Mouse (Mus musculus) MEL (cell line): ENCODE results near the gene Ruvbl2. TPM values are rescaled to one million over a fixed set of nuclear protein-coding genes. Genes with fewer than 3 reads are reported as not detected.

Source experiments
- DNase-seq: peaks from one replicate; pipeline ENCODE4 v3.0.0; 2011; ENCODE audit warnings: low read depth, low spot score
- H3K27ac ChIP-seq: 2 replicates; pipeline ENCODE4 v1.5.1; 2012; ENCODE audit warnings: low read depth, mild to moderate bottlenecking, control low read depth, low read length, moderate library complexity; ENCODE audit not compliant: control insufficient read depth
- H3K27me3 ChIP-seq, 2 experiments: fragments of 150-350 bp in 1 of 2; sonication (generic) in 1 of 2; 2 replicates each; pipeline ENCODE4 v1.6.1; 2012; ENCODE audit warnings: low read length in 2 of 2, mild to moderate bottlenecking in 2 of 2, improper control_type of control experiment in 1 of 2, moderate library complexity in 1 of 2; ENCODE audit not compliant: insufficient read depth in 2 of 2, control insufficient read depth in 1 of 2
- H3K36me3 ChIP-seq, 2 experiments: 2 replicates each; pipeline ENCODE4 v1.6.1; 2012 to 2014; ENCODE audit warnings: low read length in 2 of 2, improper control_type of control experiment in 1 of 2, inconsistent platforms in 1 of 2, mild to moderate bottlenecking in 1 of 2; ENCODE audit not compliant: insufficient read depth in 2 of 2, control insufficient read depth in 1 of 2
- H3K4me1 ChIP-seq, 2 experiments: fragments of 150-350 bp in 1 of 2; sonication (generic) in 1 of 2; 2 replicates each; pipeline ENCODE4 v1.6.1; 2012; ENCODE audit warnings: low read length in 2 of 2, improper control_type of control experiment in 1 of 2, mild to moderate bottlenecking in 1 of 2; ENCODE audit not compliant: insufficient read depth in 2 of 2, control insufficient read depth in 1 of 2
- H3K4me3 ChIP-seq, 2 experiments: fragments of 150-350 bp in 1 of 2; sonication (generic) in 1 of 2; 2 replicates each; pipeline ENCODE4 v1.5.1; 2012; ENCODE audit warnings: low read depth in 2 of 2, low read length in 2 of 2, mild to moderate bottlenecking in 2 of 2, moderate library complexity in 2 of 2, control low read depth in 1 of 2, improper control_type of control experiment in 1 of 2; ENCODE audit not compliant: control insufficient read depth in 1 of 2, insufficient read depth in 1 of 2
- H3K79me2 ChIP-seq: 2 replicates; pipeline ENCODE4 v1.6.1; 2012; ENCODE audit warnings: mild to moderate bottlenecking, low read length, moderate library complexity; ENCODE audit not compliant: control insufficient read depth, poor library complexity, insufficient read depth
- H3K9ac ChIP-seq: 2 replicates; pipeline ENCODE4 v1.6.1; 2012; ENCODE audit warnings: low read depth, mild to moderate bottlenecking, control low read depth, low read length, moderate library complexity; ENCODE audit not compliant: control insufficient read depth, poor library complexity, severe bottlenecking
- H3K9me3 ChIP-seq: fragments of 150-350 bp; sonication (generic); replicated peaks from 2 replicates; pipeline ENCODE4 v1.6.1; 2012; ENCODE audit warnings: mild to moderate bottlenecking, low read length, improper control_type of control experiment, moderate library complexity; ENCODE audit not compliant: insufficient read depth
- CTCF ChIP-seq, 3 experiments: IDR thresholded peaks in 2 of 3; conservative IDR thresholded peaks in 1 of 3; 2 replicates each; pipeline ENCODE4 v1.5.1; 2011 to 2012; ENCODE audit warnings: low read length in 3 of 3, low read depth in 2 of 3, mild to moderate bottlenecking in 2 of 3, improper control_type of control experiment in 1 of 3, inconsistent platforms in 1 of 3, mixed read lengths in 1 of 3, moderate library complexity in 1 of 3; ENCODE audit not compliant: control insufficient read depth in 1 of 3, insufficient read depth in 1 of 3, poor library complexity in 1 of 3, severe bottlenecking in 1 of 3
- E2F4 ChIP-seq: IDR thresholded peaks from 2 replicates; pipeline ENCODE4 v1.6.1; 2011; ENCODE audit warnings: low read depth, low read length, improper control_type of control experiment, borderline replicate concordance
- ETS1 ChIP-seq: IDR thresholded peaks from 2 replicates; pipeline ENCODE4 v1.6.1; 2012; ENCODE audit warnings: low read depth, mild to moderate bottlenecking, inconsistent platforms, low read length, improper control_type of control experiment, moderate library complexity
- GATA1 ChIP-seq: IDR thresholded peaks from 2 replicates; pipeline ENCODE4 v1.6.1; 2011; ENCODE audit warnings: low read depth, low read length, improper control_type of control experiment
- HCFC1 ChIP-seq: IDR thresholded peaks from 2 replicates; pipeline ENCODE4 v1.6.1; 2012; ENCODE audit warnings: low read depth, mild to moderate bottlenecking, inconsistent platforms, low read length, improper control_type of control experiment, moderate library complexity
- JUND ChIP-seq: IDR thresholded peaks from 2 replicates; pipeline ENCODE4 v1.6.1; 2011; ENCODE audit warnings: low read depth, mild to moderate bottlenecking, improper control_type of control experiment, low read length
- KAT2A ChIP-seq: conservative IDR thresholded peaks from 2 replicates; pipeline ENCODE4 v1.6.1; 2012; ENCODE audit warnings: low read depth, low read length, improper control_type of control experiment, inconsistent platforms
- MAZ ChIP-seq: IDR thresholded peaks from 2 replicates; pipeline ENCODE4 v1.6.1; 2012; ENCODE audit warnings: low read depth, mild to moderate bottlenecking, inconsistent platforms, low read length, improper control_type of control experiment
- MXI1 ChIP-seq: IDR thresholded peaks from 2 replicates; pipeline ENCODE4 v1.6.1; 2011; ENCODE audit warnings: mild to moderate bottlenecking, low read depth, low read length, improper control_type of control experiment
- NRF1 ChIP-seq: IDR thresholded peaks from 2 replicates; pipeline ENCODE4 v1.6.1; 2014; ENCODE audit warnings: low read depth, mild to moderate bottlenecking, inconsistent platforms, low read length, improper control_type of control experiment, moderate library complexity; ENCODE audit not compliant: poor library complexity, insufficient read depth, severe bottlenecking
- POLR2AphosphoS5 ChIP-seq: IDR thresholded peaks from 2 replicates; pipeline ENCODE4 v1.6.1; 2012; ENCODE audit warnings: low read depth, borderline replicate concordance, mild to moderate bottlenecking, inconsistent platforms, low read length, moderate library complexity, mixed read lengths
- RAD21 ChIP-seq: IDR thresholded peaks from 2 replicates; pipeline ENCODE4 v1.6.1; 2011; ENCODE audit warnings: mild to moderate bottlenecking, low read depth, low read length, improper control_type of control experiment
- RCOR1 ChIP-seq: IDR thresholded peaks from 2 replicates; pipeline ENCODE4 v1.6.1; 2012; ENCODE audit warnings: low read depth, mild to moderate bottlenecking, inconsistent platforms, low read length, improper control_type of control experiment
- SIN3A ChIP-seq: IDR thresholded peaks from 2 replicates; pipeline ENCODE4 v1.6.1; 2012; ENCODE audit warnings: low read length, improper control_type of control experiment, inconsistent platforms
- TAL1 ChIP-seq: IDR thresholded peaks from 2 replicates; pipeline ENCODE4 v1.6.1; 2012; ENCODE audit warnings: mild to moderate bottlenecking, inconsistent platforms, low read length, moderate library complexity, mixed read lengths
- TBP ChIP-seq: IDR thresholded peaks from 2 replicates; pipeline ENCODE4 v1.8.0; 2011; ENCODE audit warnings: low read depth, low read length, improper control_type of control experiment
- TCF12 ChIP-seq: IDR thresholded peaks from 2 replicates; pipeline ENCODE4 v1.6.1; 2014; ENCODE audit warnings: low read depth, mild to moderate bottlenecking, inconsistent platforms, low read length, improper control_type of control experiment, moderate library complexity
- ZKSCAN1 ChIP-seq: IDR thresholded peaks from 2 replicates; pipeline ENCODE4 v1.6.1; 2012; ENCODE audit warnings: low read depth, mild to moderate bottlenecking, inconsistent platforms, low read length, improper control_type of control experiment, moderate library complexity
- polyA plus RNA-seq, 2 experiments: library from polyadenylated mRNA; stranded (reverse) in 1 of 2; unstranded in 1 of 2; fragments of >175 nt in 1 of 2; fragments of >200 nt in 1 of 2; gene quantifications; 2 replicates each; pipeline versions ENCODE4 v1.2.1 to v1.2.4; 2012; ENCODE audit warnings: low replicate concordance in 2 of 2, low read depth in 1 of 2; ENCODE audit not compliant: insufficient read length in 2 of 2, insufficient read depth in 1 of 2, missing spikeins in 1 of 2
- total RNA-seq: library from RNA; depleted of rRNA; stranded (reverse); fragments of 300-350 nt; gene quantifications from 2 replicates; pipeline ENCODE4 v1.2.3, GENCODE M21; 2012

Gene Ruvbl2
- total and polyA plus RNA-seq, 3 experiments, result 434 to 758 TPM; not detected in 1

- Histone ChIP-seq H3K36me3 (no peaks in the 10 kb centered on the region; a peak in 1 of 4 replicates), H3K9ac (no peak overlapping the region), H3K79me2 (no peaks in the 10 kb centered on the region), H3K27me3 (peaks cover 0 to 3% of the 10 kb centered on the region in 2 experiments; a peak in 2 of 4 replicates), H3K9me3 (no peaks in the 10 kb centered on the region), H3K4me1 (peaks cover 3 to 7% of the 10 kb centered on the region in 2 experiments; a peak in 1 of 4 replicates), H3K27ac (no peak overlapping the region), H3K4me3 (no peak overlapping the region)
- DNase-seq, result no peak
- TF ChIP-seq NRF1, result no peak
- no peak for TF ChIP-seq JUND
- no peak for TF ChIP-seq HCFC1
- TF ChIP-seq MXI1, result no peak
- no peak for TF ChIP-seq E2F4
Measured at GRCm38 (mm10) chr7:45408351-45408750, 29.5 kb downstream of the Ruvbl2 start.

- DNase-seq, result no peak
- Histone ChIP-seq H3K4me1 (peaks cover 0 to 3% of the 10 kb centered on the region in 2 experiments; a peak in 1 of 4 replicates), H3K27me3 (peaks cover 0 to 3% of the 10 kb centered on the region in 2 experiments; a peak in 2 of 4 replicates), H3K27ac (no peak overlapping the region), H3K9ac (no peak overlapping the region), H3K36me3 (no peaks in the 10 kb centered on the region), H3K4me3 (no peak overlapping the region), H3K79me2 (no peaks in the 10 kb centered on the region), H3K9me3 (no peaks in the 10 kb centered on the region)
- TF ChIP-seq GATA1, result no peak
- no peak for TF ChIP-seq ZKSCAN1
- TF ChIP-seq NRF1, result no peak
- TF ChIP-seq TBP, result no peak
- no peak for TF ChIP-seq POLR2AphosphoS5
- TF ChIP-seq CTCF (IDR thresholded peaks at IDR 0.05 in 2 of 3, conservative IDR thresholded peaks at IDR 0.05 in 1 of 3; ENCODE audit: control insufficient read depth in 1 of 3, insufficient read depth in 1 of 3, low read depth in 2 of 3, low read length in 3 of 3, poor library complexity in 1 of 3, severe bottlenecking in 1 of 3), result no peak
- no peak for TF ChIP-seq JUND
- no peak for TF ChIP-seq HCFC1
- TF ChIP-seq ETS1, result no peak
- TF ChIP-seq RCOR1, result no peak
- no peak for TF ChIP-seq SIN3A
- no peak for TF ChIP-seq RAD21
- TF ChIP-seq TCF12, result no peak
- no peak for TF ChIP-seq TAL1
- no peak for TF ChIP-seq MAZ
- no peak for TF ChIP-seq KAT2A
Measured at GRCm38 (mm10) chr7:45407836-45408235, 30.1 kb downstream of the Ruvbl2 start.
